Mouse (Mus musculus) lung, adult 2 months (tissue): ENCODE data around the gene Tram2. TPM values are rescaled to one million over a fixed set of nuclear protein-coding genes. Genes with fewer than 3 reads are reported as not detected.

Experiments
- DNase-seq: peaks from one replicate; pipeline ENCODE4 v3.0.0; 2022
- H3K4me1 ChIP-seq: fragments of 200-500 bp; 2 replicates; pipeline ENCODE4 v1.6.1; 2011; ENCODE audit warnings: low read length; ENCODE audit not compliant: control insufficient read depth, insufficient read depth
- H3K4me3 ChIP-seq: fragments of 200-500 bp; replicated peaks from 2 replicates; pipeline ENCODE3; 2011; ENCODE audit warnings: low read depth, mild to moderate bottlenecking, control low read depth, low read length; ENCODE audit errors: extremely low read depth
- CTCF ChIP-seq: fragments of 200-500 bp; IDR thresholded peaks from 2 replicates; pipeline ENCODE4 v1.5.1; 2011; ENCODE audit warnings: mild to moderate bottlenecking, low read length, control low read depth; ENCODE audit not compliant: insufficient read depth
- POLR2A ChIP-seq: fragments of 200-500 bp; IDR thresholded peaks from 2 replicates; pipeline ENCODE4 v1.6.1; 2011; ENCODE audit warnings: low read depth, mild to moderate bottlenecking, control low read depth, low read length, borderline replicate concordance; ENCODE audit errors: extremely low read depth
- WGBS: fragments of 180-500 bp; shearing (Covaris S2); methylation state at CpG from one replicate; pipeline ENCODE4 v1.1.7; 2018; 5-methylcytosine and 5-hydroxymethylcytosine counted together
- polyA plus RNA-seq: library from polyadenylated mRNA; depleted of rRNA; stranded (reverse); fragments of >200 nt; gene quantifications from 2 replicates; pipeline ENCODE4 v1.2.3, GENCODE M21; 2012

Gene Tram2
- polyA plus RNA-seq, 1 experiment = 12.9 TPM

DNA sequence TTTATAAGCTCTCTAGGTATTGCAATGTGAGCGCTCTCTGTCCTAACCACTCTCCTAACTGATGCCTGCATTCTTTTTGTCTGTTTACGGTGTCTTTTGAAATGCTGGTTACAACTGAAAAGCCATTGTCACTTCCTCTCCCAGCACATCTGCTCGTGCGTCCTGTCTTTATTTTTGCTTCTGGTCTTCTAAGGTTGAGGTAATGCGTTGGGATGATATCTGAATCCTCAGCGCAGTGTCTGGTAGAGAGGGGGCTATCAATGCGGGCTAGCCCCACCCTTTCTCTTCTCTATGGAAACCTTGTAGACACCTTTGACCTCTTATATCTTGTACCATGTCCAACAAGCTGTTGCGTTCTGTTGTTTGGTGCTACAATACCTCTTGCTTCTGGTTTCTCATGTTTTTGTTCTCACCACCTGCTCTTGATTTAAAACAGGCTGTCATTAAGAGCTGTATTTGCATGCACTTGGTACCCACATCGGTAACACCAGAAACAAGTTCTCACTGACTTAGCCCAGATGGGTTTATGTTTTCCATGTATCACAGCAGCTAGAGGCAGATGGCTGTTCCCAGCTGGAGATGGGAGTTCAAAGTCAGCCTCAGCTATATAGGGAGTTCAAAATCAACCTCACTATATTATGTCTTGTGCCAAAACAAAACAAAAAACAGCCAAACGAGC is 92.5 kb downstream of the Tram2 start:
- DNase-seq = no peak
- WGBS = 65% methylated on average over 10 of the region's 10 CpGs

DNA sequence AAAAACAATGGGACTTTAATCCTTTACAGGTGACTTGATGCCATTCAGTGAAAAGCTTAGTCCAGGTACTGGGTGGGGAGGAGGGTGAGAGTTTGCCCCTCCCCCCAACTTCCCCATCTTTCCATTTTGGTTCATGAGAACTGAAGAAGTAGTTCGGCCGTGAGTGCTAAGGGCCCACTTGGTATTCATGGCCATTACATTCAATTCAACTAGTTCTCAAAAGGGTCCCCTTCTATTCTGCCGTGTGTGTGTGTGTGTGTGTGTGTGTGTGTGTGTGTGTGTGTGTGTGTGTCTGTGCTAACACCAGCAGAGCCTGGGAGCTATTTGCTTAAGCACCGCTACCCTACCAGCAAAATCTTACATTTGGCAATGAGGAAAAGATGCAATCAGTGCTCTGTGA is 94.4 kb downstream of the Tram2 start:
- no peak for DNase-seq
- 70% methylated on average over 4 of the region's 4 CpGs for WGBS
- no peak overlapping the region for H3K4me3 ChIP-seq
- no peak for TF ChIP-seq POLR2A
- no peak for TF ChIP-seq CTCF
- no peaks in the 10 kb centered on the region for H3K4me1 ChIP-seq

More for the DNA sequence above, 92.5 kb downstream of the Tram2 start:
- no peak for TF ChIP-seq POLR2A
- no peak overlapping the region for H3K4me3 ChIP-seq
- no peaks in the 10 kb centered on the region for H3K4me1 ChIP-seq

DNA sequence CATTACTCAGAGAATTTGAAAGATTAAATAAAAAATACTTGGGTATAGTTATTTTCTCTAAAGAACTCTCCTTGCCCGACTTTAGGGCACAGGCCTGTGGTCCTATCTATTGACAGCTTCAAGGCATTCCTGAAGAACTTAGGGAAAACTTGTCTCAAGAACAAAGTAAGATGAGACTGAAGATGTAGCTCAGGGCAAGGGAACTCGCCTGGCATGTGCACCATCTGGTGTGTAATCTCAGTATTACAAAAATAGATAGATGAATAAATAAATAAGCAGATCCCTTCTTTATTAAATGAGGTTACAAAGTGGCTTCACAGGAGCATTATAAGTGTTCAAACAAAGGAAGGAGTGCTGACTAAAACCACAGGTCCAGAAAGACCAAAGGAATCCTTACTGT is 94.9 kb downstream of the Tram2 start:
- no peak overlapping the region for H3K4me3 ChIP-seq
- TF ChIP-seq POLR2A = no peak
- no peak for TF ChIP-seq CTCF
- H3K4me1 ChIP-seq = no peaks in the 10 kb centered on the region
- WGBS = 70% methylated on average over 2 of the region's 2 CpGs
- DNase-seq = no peak

DNA sequence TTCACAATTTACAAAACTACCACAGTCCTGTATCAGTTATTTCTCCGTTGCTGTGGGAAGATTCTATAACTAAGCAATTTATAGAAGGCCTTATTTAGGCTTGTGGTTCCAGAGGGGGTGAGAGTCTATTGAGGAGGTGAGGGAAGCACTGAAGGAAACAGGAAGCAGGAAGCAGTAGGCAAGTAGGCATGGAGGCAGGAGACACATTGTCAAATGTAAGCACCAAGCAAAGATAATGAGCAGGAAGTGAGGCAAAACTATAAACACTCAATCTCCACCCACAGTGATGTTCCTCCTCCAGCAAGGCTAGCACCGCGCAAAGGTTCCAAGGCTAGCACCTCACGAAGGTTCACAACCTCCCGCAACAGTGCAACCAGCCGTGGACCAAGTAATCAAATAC is 97.3 kb downstream of the Tram2 start:
- H3K4me3 ChIP-seq = no peak overlapping the region
- no peak for DNase-seq
- whole genome bisulfite sequencing = 67% methylated on average over 6 of the region's 6 CpGs
- TF ChIP-seq CTCF = no peak
- no peak for TF ChIP-seq POLR2A
- no peaks in the 10 kb centered on the region for H3K4me1 ChIP-seq

DNA sequence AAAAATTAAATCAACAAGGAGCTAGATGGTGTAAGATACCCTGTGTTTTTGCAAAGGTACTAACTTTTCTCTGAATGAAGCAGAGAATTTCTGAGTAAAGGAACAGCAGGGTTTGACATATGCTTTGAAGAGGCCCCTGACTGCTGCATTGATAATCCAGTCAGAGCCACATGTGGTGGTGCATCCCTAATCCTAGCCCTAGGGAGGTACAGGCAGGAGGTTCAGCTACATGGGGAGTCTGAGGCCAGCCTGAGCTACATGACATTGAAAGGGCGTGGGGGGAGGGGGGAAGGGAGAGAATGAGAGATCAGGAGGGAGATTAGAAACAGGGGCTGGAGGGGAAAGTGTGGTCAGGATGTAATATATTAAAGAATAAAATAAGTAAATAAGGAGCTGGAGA is 98.5 kb downstream of the Tram2 start:
- DNase-seq = no peak
- Histone ChIP-seq H3K4me1 (no peaks in the 10 kb centered on the region), H3K4me3 (no peak overlapping the region)
- whole genome bisulfite sequencing = 90% methylated on average over 1 of the region's 1 CpGs
- TF ChIP-seq CTCF = no peak

DNA sequence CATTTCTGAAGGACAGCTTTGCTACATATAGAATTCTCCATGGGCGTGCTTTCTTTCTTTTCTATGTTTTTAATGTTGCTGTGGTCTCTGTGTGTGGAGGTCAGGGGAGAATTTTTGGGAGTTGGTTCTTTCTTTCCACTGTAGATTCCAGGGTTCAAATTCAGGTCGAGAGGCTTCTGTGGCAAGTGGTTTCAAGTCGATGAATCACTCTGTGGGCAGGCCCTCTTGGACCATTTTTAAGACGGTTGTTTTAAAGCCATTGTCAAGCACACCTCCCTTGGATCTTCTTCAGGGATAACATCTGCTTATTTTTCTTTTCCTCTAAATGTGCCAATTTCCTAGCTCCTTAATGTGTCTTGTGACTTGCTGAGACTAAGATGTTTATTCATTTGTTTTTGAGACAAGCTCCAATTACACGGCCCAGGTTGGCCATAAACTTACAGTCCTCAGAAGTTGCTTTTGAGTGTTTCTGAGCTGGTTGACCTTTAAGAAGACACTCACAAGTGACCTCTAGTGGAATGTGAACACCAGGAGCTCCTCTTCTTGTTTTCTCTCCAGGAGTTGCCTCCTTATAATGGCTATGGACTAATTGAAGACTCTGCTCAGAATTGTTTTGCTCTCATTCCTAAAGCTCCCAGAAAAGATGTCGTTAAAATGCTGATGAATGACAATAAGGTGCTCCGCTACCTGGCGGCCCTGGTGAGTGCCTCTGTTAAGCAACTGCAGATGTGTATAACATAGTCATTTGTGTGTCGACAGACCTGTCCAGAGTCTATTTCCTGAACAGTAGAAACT is 104.5 kb downstream of the Tram2 start:
- Histone ChIP-seq H3K4me3 (no peak overlapping the region), H3K4me1 (no peaks in the 10 kb centered on the region)
- TF ChIP-seq POLR2A (no peak), CTCF (no peak)
- 53% methylated on average over 9 of the region's 9 CpGs for WGBS
- no peak for DNase-seq

DNA sequence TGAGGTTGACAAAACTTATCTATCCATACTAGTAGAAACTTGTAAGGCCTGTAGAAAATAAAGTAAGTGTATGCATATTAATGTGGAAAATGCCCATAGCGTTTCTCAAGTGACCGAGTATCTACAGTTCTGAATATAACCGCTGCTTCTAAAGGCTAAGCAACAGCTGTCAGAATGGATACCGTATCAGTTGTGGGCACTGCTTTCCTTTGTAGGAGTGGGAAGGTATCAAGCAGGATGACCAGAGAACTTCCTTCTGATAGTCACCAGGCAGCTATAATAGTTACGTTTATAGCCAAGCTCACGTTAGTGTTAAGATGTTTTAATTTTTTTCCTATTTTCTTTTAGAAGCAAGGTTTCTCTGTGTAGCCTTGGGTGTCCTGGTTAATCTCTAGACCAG is 105.6 kb downstream of the Tram2 start:
- H3K4me3 ChIP-seq = no peak overlapping the region
- no peaks in the 10 kb centered on the region for H3K4me1 ChIP-seq
- TF ChIP-seq POLR2A (no peak), CTCF (no peak)
- 92% methylated on average over 6 of the region's 6 CpGs for WGBS
- DNase-seq = no peak

DNA sequence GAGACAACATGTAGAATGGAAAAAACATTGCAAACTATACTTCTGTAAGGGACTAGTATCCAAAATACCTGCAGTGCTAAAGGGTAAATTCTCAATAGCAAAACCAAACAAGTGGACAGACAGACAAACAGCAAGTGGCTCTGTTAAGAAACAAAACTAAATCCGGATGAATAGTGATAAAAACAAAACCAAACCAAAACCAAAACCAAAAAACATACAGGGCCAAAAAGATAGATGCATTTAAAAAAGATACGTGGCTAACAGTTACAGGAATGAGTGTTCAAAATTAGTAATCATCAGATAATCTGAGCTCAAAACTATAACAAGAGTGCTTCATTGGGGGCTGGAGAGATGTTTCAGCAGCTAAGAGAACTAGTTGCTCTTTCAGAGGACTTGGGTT is 109.4 kb downstream of the Tram2 start:
- no peak overlapping the region for H3K4me3 ChIP-seq

DNA sequence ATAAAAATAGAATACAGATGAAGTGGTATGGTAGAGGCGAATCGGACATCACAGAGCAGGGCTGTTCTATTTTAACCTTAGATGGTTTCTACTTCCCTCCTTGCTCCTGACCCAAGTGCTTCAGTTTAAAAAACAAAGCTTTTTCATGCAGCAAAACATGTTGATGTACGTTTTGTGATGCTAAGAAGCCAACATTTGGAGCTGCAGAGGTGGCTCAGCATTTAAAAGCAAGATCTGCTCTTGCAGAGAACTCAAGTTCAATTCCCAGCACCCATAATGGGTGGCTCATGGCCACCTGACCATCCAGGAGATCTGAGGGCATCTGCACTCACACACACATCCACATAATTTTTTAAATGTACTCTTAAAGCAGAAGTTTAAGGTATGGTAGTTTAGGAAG is 124.2 kb downstream of the Tram2 start:
- H3K4me1 ChIP-seq = peaks cover 5% of the 10 kb centered on the region; the same call in 1 of the 2 replicates
- 69% methylated on average over 3 of the region's 3 CpGs for WGBS
- DNase-seq = no peak
- TF ChIP-seq CTCF = no peak
- TF ChIP-seq POLR2A = no peak
- H3K4me3 ChIP-seq = no peak overlapping the region

More for the DNA sequence above, 109.4 kb downstream of the Tram2 start:
- TF ChIP-seq CTCF = no peak
- TF ChIP-seq POLR2A = no peak
- 73% methylated on average over 2 of the region's 2 CpGs for WGBS
- DNase-seq = no peak
- no peaks in the 10 kb centered on the region for H3K4me1 ChIP-seq

DNA sequence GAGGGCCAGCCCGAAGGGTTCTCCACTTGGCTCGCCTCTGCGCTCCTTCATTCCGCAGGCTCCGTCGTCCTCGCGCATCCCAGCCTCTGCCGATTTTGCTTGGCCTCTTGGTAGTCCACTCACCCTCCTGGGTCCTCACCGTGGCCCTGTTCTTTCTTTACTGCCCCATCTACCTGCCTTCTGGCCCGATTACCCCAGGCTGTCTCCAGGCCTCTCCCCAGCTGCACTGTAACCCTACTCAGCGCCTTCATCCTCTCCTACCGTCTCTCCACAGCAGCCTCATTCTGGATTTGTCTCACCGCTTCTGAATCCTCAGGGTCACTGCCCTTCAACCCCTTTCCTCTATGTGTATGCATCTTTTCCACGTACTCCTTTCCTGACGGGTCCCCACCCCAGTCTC is 127.2 kb downstream of the Tram2 start:
- no peak for DNase-seq
- H3K4me1 ChIP-seq = peaks cover 5% of the 10 kb centered on the region; the same call in 1 of the 2 replicates
- 11% methylated on average over 16 of the region's 16 CpGs for WGBS
- TF ChIP-seq POLR2A (no peak), CTCF (no peak)
- peak overlapping the region; percentile 69 for H3K4me3 ChIP-seq
